Comparison of ENCODE assay signal across 7 mouse cellular contexts in the genomic region with DNA sequence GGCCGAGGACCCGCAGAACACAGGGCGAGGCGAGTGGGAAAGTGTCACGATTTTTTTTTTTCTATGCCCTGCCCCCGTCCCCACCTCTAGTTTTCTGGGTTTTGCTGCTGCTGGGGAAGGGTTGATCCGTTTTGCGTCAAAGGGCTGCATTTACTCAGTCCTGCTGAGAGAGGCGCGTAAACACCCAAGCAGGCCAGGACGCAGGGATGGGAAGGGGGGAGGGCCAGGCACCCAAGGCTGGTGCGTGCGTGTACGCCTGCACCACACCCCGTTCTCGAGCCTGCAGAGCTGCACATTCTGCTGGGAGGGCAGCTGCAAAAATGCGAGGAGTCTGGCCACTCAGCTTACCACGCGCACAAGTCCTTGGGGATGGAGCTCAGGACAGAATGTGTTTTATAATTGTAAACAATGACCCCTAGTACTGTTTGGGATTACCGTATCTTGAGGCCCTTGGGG. TPM values are rescaled to one million over a fixed set of nuclear protein-coding genes. Genes with fewer than 3 reads are reported as not detected.
A peak's percentile ranks its signal among the peaks of the same experiment; 100 is the strongest.
DNase-seq lines count a peak whose midpoint lies in the region; ATAC-seq lines count a peak whose summit lies in the region.

No protein-coding gene starts in this region.

- H3K4me2 ChIP-seq in embryonic facial prominence, embryonic 12.5 days (replicated peaks), result peak overlapping the region; percentile 93
- H3K4me2 ChIP-seq in limb, embryonic 12.5 days, result peak overlapping the region; percentile 96
- peak overlapping the region; percentile 88 for H3K4me2 ChIP-seq in midbrain, embryonic 15.5 days

- peak; percentile 90 for DNase-seq in adrenal gland, adult 8-10 months
- DNase-seq in heart, adult 8-10 months (ENCODE audit: low spot score), result peak; percentile 86
- DNase-seq in kidney, adult 8-10 months, result peak; percentile 53 to 57
- peak; percentile 25 to 48 for DNase-seq in spleen, postnatal 36 days (ENCODE audit: low spot score in 2 of 2)

- ATAC-seq in embryonic facial prominence, embryonic 12.5 days (ENCODE audit: insufficient number of reproducible peaks, insufficient read depth, low FRiP score, low TSS enrichment), result no peak
- no peak for ATAC-seq in limb, embryonic 12.5 days (ENCODE audit: insufficient number of reproducible peaks, insufficient read depth, low FRiP score, low TSS enrichment, low read depth)
- ATAC-seq in midbrain, embryonic 15.5 days (replicated peaks), result no peak

- peak overlapping the region; percentile 64 for H3K9ac ChIP-seq in embryonic facial prominence, embryonic 12.5 days
- peak overlapping the region; percentile 70 for H3K9ac ChIP-seq in limb, embryonic 12.5 days (replicated peaks)
- H3K9ac ChIP-seq in midbrain, embryonic 15.5 days, result peak overlapping the region; percentile 47

- H3K4me1 ChIP-seq in embryonic facial prominence, embryonic 12.5 days, result peaks cover 10% of the 10 kb centered on the region
- peaks cover 32% of the 10 kb centered on the region for H3K4me1 ChIP-seq in limb, embryonic 12.5 days (replicated peaks)
- H3K4me1 ChIP-seq in midbrain, embryonic 15.5 days, result peaks cover 34% of the 10 kb centered on the region

- H3K27me3 ChIP-seq in embryonic facial prominence, embryonic 12.5 days, result peaks cover 12% of the 10 kb centered on the region
- peaks cover 66% of the 10 kb centered on the region for H3K27me3 ChIP-seq in limb, embryonic 12.5 days
- peaks cover 52% of the 10 kb centered on the region for H3K27me3 ChIP-seq in midbrain, embryonic 15.5 days (replicated peaks)

- H3K36me3 ChIP-seq in embryonic facial prominence, embryonic 12.5 days, result no peaks in the 10 kb centered on the region
- no peaks in the 10 kb centered on the region for H3K36me3 ChIP-seq in limb, embryonic 12.5 days
- H3K36me3 ChIP-seq in midbrain, embryonic 15.5 days (replicated peaks), result no peaks in the 10 kb centered on the region

- no peaks in the 10 kb centered on the region for H3K9me3 ChIP-seq in embryonic facial prominence, embryonic 12.5 days
- H3K9me3 ChIP-seq in limb, embryonic 12.5 days, result no peaks in the 10 kb centered on the region
- no peaks in the 10 kb centered on the region for H3K9me3 ChIP-seq in midbrain, embryonic 15.5 days

- 0% methylated on average over 20 of the region's 20 CpGs for WGBS in embryonic facial prominence, embryonic 12.5 days
- under 1% methylated on average over 20 of the region's 20 CpGs for WGBS in limb, embryonic 12.5 days
- under 1% methylated on average over 20 of the region's 20 CpGs for WGBS in midbrain, embryonic 15.5 days

- H3K4me3 ChIP-seq in embryonic facial prominence, embryonic 12.5 days, result peak overlapping the region; percentile 50
- H3K4me3 ChIP-seq in limb, embryonic 12.5 days (replicated peaks), result peak overlapping the region; percentile 66
- peak overlapping the region; percentile 63 for H3K4me3 ChIP-seq in midbrain, embryonic 15.5 days

- peak overlapping the region; percentile 81 for H3K27ac ChIP-seq in embryonic facial prominence, embryonic 12.5 days
- H3K27ac ChIP-seq in limb, embryonic 12.5 days, result peak overlapping the region; percentile 78
- no peak overlapping the region for H3K27ac ChIP-seq in midbrain, embryonic 15.5 days

RNA-seq across cellular contexts. Expression of gene Fosl2, which starts 2.0 kb away (rescaled TPM):
- total RNA-seq in adrenal gland, adult 8-10 months (2022), result 100 to 1,000 TPM; 305 to 438 (median 384) TPM
- polyA plus RNA-seq in embryonic facial prominence, embryonic 12.5 days (2016; fragmentation: Nextera tagmentation; extraction: Ambion mirVana), result 2.1 and 2.4 TPM in 2 replicates
- total RNA-seq in heart, adult 8-10 months (2022), result 10 to 100 TPM; 14.7 to 21.1 (median 18.8) TPM
- polyA plus RNA-seq in limb, embryonic 12.5 days (2016; fragmentation: Nextera tagmentation; extraction: Ambion mirVana), result 1.2 and 1.4 TPM in 2 replicates
- 0.41 and 0.54 TPM in 2 replicates for polyA plus RNA-seq in midbrain, embryonic 15.5 days (2015; fragmentation: Nextera tagmentation; extraction: Ambion mirVana)

Comparison
In these comparisons a context has a peak if more than half of its experiments do, and no peak if none do; other contexts are left out.
1. DNase-seq: peak in every context shown above with its lines; median percentile 90 in adrenal gland, adult 8-10 months; 86 in heart, adult 8-10 months; 55 in kidney, adult 8-10 months; 36 in spleen, postnatal 36 days.